Mouse (Mus musculus): ENCODE results near the gene Rpa1. TPM values are rescaled to one million over a fixed set of nuclear protein-coding genes. Genes with fewer than 3 reads are reported as not detected.

The Rpa1 gene
- polyA plus RNA-seq, 2 experiments = 79.9 to 92.7 TPM

- ATAC-seq (ENCODE audit: low FRiP score, low read depth) (no peak), DNase-seq (ENCODE audit: low spot score) (no peak)
- H3K36me3 ChIP-seq (ENCODE audit: control insufficient read depth, insufficient read depth, low read length) = peaks cover 57% of the 10 kb centered on the region
- TF ChIP-seq POLR2A (IDR thresholded peaks at IDR 0.05; ENCODE audit: borderline replicate concordance, extremely low read depth, insufficient read depth, insufficient read length) = no peak
- H3K4me1 ChIP-seq (ENCODE audit: control insufficient read depth, insufficient read depth, low read length) = no peaks in the 10 kb centered on the region
- no peak overlapping the region for H3K27ac ChIP-seq (replicated peaks; ENCODE audit: low read depth, low read length)
- no peak overlapping the region for H3K9ac ChIP-seq (ENCODE audit: low read depth, low read length, severe bottlenecking)
- no peak overlapping the region for H3K4me3 ChIP-seq (replicated peaks; ENCODE audit: low read length)
- no peaks in the 10 kb centered on the region for H3K9me3 ChIP-seq (ENCODE audit: control insufficient read depth, low read length)
- no peak overlapping the region for H3K4me2 ChIP-seq (replicated peaks; ENCODE audit: low read depth, low read length, severe bottlenecking)
- H3K27me3 ChIP-seq (ENCODE audit: control insufficient read depth, insufficient read depth, low read length) = no peaks in the 10 kb centered on the region
- 91% methylated on average over 14 of the region's 14 CpGs for WGBS
Measured at GRCm38 (mm10) chr11:75340076-75340475, 8.0 kb downstream of the Rpa1 start.

GRCm38 (mm10) chr11:75337246-75337645, 10.9 kb downstream of the Rpa1 start:
- no peak for TF ChIP-seq POLR2A (IDR thresholded peaks at IDR 0.05; ENCODE audit: borderline replicate concordance, extremely low read depth, insufficient read depth, insufficient read length)

DNA sequence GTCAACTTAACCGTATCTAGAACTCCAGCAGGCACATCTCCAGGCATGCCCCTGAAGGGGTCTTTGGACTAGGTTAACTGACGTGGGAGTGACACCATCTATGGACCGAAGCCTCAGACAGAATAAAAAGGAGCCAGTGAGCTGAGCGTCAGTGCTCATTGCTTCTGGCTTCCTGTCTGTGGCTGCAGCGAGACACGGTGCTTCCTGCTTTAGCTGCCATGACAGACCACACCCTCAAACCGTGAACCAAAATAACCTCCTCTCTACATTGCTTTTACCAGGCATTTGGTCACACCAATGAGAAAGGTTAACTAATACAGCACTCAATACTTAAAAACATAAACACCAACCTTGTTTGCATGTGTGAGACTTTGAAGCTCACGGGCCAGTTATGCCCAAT, 11.4 kb downstream of the Rpa1 start:
- Histone ChIP-seq H3K27ac (replicated peaks; ENCODE audit: low read depth, low read length) (no peak overlapping the region), H3K4me1 (ENCODE audit: control insufficient read depth, insufficient read depth, low read length) (no peaks in the 10 kb centered on the region), H3K4me3 (replicated peaks; ENCODE audit: low read length) (no peak overlapping the region), H3K9me3 (ENCODE audit: control insufficient read depth, low read length) (no peaks in the 10 kb centered on the region), H3K36me3 (ENCODE audit: control insufficient read depth, insufficient read depth, low read length) (peaks cover 65% of the 10 kb centered on the region), H3K4me2 (replicated peaks; ENCODE audit: low read depth, low read length, severe bottlenecking) (no peak overlapping the region), H3K27me3 (ENCODE audit: control insufficient read depth, insufficient read depth, low read length) (no peaks in the 10 kb centered on the region), H3K9ac (ENCODE audit: low read depth, low read length, severe bottlenecking) (no peak overlapping the region)
- TF ChIP-seq POLR2A (IDR thresholded peaks at IDR 0.05; ENCODE audit: borderline replicate concordance, extremely low read depth, insufficient read depth, insufficient read length) = no peak
- DNase-seq (ENCODE audit: low spot score) = no peak
- no peak for ATAC-seq (ENCODE audit: low FRiP score, low read depth)
- 80% methylated on average over 8 of the region's 8 CpGs for WGBS

More at GRCm38 (mm10) chr11:75337246-75337645, 10.9 kb downstream of the Rpa1 start:
- no peak overlapping the region for H3K27ac ChIP-seq (replicated peaks; ENCODE audit: low read depth, low read length)
- H3K4me1 ChIP-seq (ENCODE audit: control insufficient read depth, insufficient read depth, low read length) = no peaks in the 10 kb centered on the region
- H3K9ac ChIP-seq (ENCODE audit: low read depth, low read length, severe bottlenecking) = no peak overlapping the region
- no peak for ATAC-seq (ENCODE audit: low FRiP score, low read depth)
- DNase-seq (ENCODE audit: low spot score) = no peak
- no peaks in the 10 kb centered on the region for H3K27me3 ChIP-seq (ENCODE audit: control insufficient read depth, insufficient read depth, low read length)
- 91% methylated on average over 7 of the region's 7 CpGs for WGBS
- no peak overlapping the region for H3K4me2 ChIP-seq (replicated peaks; ENCODE audit: low read depth, low read length, severe bottlenecking)
- no peaks in the 10 kb centered on the region for H3K9me3 ChIP-seq (ENCODE audit: control insufficient read depth, low read length)
- H3K4me3 ChIP-seq (replicated peaks; ENCODE audit: low read length) = no peak overlapping the region
- peaks cover 62% of the 10 kb centered on the region for H3K36me3 ChIP-seq (ENCODE audit: control insufficient read depth, insufficient read depth, low read length)

DNA sequence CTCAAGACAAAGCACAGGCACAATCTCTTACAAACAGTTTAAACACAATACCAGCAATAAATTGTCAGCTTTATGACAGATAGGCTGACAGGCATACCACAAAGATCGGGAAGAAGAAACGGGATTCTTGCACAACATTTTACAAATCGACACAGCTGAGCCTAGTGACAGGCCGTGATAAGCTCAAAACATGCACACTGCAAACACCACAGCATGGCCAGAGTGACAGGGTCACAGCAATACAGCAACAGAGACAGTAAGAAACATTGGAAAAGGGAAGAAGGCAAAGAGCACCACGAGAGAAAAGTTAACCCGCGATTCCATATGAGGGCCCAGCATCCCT, 22.2 kb downstream of the Rpa1 start:
- WGBS = 81% methylated on average over 7 of the region's 7 CpGs
- Histone ChIP-seq H3K4me3 (replicated peaks; ENCODE audit: low read length) (no peak overlapping the region), H3K9ac (ENCODE audit: low read depth, low read length, severe bottlenecking) (no peak overlapping the region), H3K4me2 (replicated peaks; ENCODE audit: low read depth, low read length, severe bottlenecking) (no peak overlapping the region), H3K27ac (replicated peaks; ENCODE audit: low read depth, low read length) (no peak overlapping the region), H3K9me3 (ENCODE audit: control insufficient read depth, low read length) (no peaks in the 10 kb centered on the region), H3K36me3 (ENCODE audit: control insufficient read depth, insufficient read depth, low read length) (peaks cover 28% of the 10 kb centered on the region), H3K27me3 (ENCODE audit: control insufficient read depth, insufficient read depth, low read length) (no peaks in the 10 kb centered on the region), H3K4me1 (ENCODE audit: control insufficient read depth, insufficient read depth, low read length) (no peaks in the 10 kb centered on the region)
- no peak for DNase-seq (ENCODE audit: low spot score)
- no peak for ATAC-seq (ENCODE audit: low FRiP score, low read depth)
- TF ChIP-seq POLR2A (IDR thresholded peaks at IDR 0.05; ENCODE audit: borderline replicate concordance, extremely low read depth, insufficient read depth, insufficient read length) = no peak

- Histone ChIP-seq H3K4me1 (ENCODE audit: control insufficient read depth, insufficient read depth, low read length) (no peaks in the 10 kb centered on the region), H3K9ac (ENCODE audit: low read depth, low read length, severe bottlenecking) (no peak overlapping the region), H3K27me3 (ENCODE audit: control insufficient read depth, insufficient read depth, low read length) (no peaks in the 10 kb centered on the region), H3K9me3 (ENCODE audit: control insufficient read depth, low read length) (no peaks in the 10 kb centered on the region), H3K4me3 (replicated peaks; ENCODE audit: low read length) (no peak overlapping the region), H3K4me2 (replicated peaks; ENCODE audit: low read depth, low read length, severe bottlenecking) (no peak overlapping the region), H3K27ac (replicated peaks; ENCODE audit: low read depth, low read length) (no peak overlapping the region), H3K36me3 (ENCODE audit: control insufficient read depth, insufficient read depth, low read length) (peaks cover 24% of the 10 kb centered on the region)
- ATAC-seq (ENCODE audit: low FRiP score, low read depth) = no peak
- TF ChIP-seq POLR2A (IDR thresholded peaks at IDR 0.05; ENCODE audit: borderline replicate concordance, extremely low read depth, insufficient read depth, insufficient read length) = no peak
- DNase-seq (ENCODE audit: low spot score) = no peak
- WGBS = 72% methylated on average over 16 of the region's 16 CpGs
Measured at GRCm38 (mm10) chr11:75325116-75325968, 22.8 kb downstream of the Rpa1 start.
